Mouse (Mus musculus): ENCODE measurements around the gene Castor2. TPM values are rescaled to one million over a fixed set of nuclear protein-coding genes. Genes with fewer than 3 reads are reported as not detected.

Gene Castor2
- polyA plus RNA-seq, 1 experiment, result 0.01 TPM

GRCm38 (mm10) chr5:134074368-134074767 lies 25.1 kb upstream of the Castor2 start:
- no peak for TF ChIP-seq GATA1 (IDR thresholded peaks at IDR 0.05; ENCODE audit: low read length)
- TF ChIP-seq TAL1 (IDR thresholded peaks at IDR 0.05; ENCODE audit: low read length), result no peak
- Histone ChIP-seq H3K4me1 (ENCODE audit: control insufficient read depth) (no peaks in the 10 kb centered on the region), H3K27me3 (ENCODE audit: control insufficient read depth) (no peaks in the 10 kb centered on the region), H3K4me3 (replicated peaks) (no peak overlapping the region), H3K9me3 (ENCODE audit: control insufficient read depth, low read length) (peaks cover 33% of the 10 kb centered on the region), H3K36me3 (ENCODE audit: control insufficient read depth) (no peaks in the 10 kb centered on the region)

DNA sequence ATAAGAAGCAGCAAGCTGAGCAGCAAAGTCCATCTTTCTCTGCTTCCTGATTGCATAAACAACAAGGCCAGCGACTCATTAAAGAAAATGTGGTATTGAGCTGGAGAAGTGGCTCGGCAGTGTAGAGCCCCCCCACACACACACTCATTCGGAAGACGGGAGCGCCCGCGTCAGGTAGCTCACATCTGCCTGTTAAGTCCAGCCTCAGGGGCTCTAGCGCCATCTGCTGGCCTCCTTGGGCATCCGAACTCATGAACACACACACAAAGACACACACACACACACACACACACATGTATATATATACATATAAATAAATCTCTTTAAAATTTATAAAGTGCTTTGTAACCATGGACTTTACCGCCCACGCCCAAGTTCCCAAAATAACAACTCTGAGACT lies 23.3 kb upstream of the Castor2 start:
- H3K9me3 ChIP-seq (ENCODE audit: control insufficient read depth, low read length), result peaks cover 33% of the 10 kb centered on the region
- no peaks in the 10 kb centered on the region for H3K36me3 ChIP-seq (ENCODE audit: control insufficient read depth)
- no peak for TF ChIP-seq TAL1 (IDR thresholded peaks at IDR 0.05; ENCODE audit: low read length)
- TF ChIP-seq GATA1 (IDR thresholded peaks at IDR 0.05; ENCODE audit: low read length), result no peak
- no peak overlapping the region for H3K4me3 ChIP-seq (replicated peaks)
- H3K4me1 ChIP-seq (ENCODE audit: control insufficient read depth), result no peaks in the 10 kb centered on the region
- no peaks in the 10 kb centered on the region for H3K27me3 ChIP-seq (ENCODE audit: control insufficient read depth)

- TF ChIP-seq TAL1 (IDR thresholded peaks at IDR 0.05; ENCODE audit: low read length) (no peak), GATA1 (IDR thresholded peaks at IDR 0.05; ENCODE audit: low read length) (no peak)
- H3K36me3 ChIP-seq (ENCODE audit: control insufficient read depth), result no peaks in the 10 kb centered on the region
- H3K27me3 ChIP-seq (ENCODE audit: control insufficient read depth), result no peaks in the 10 kb centered on the region
- H3K4me3 ChIP-seq (replicated peaks), result no peak overlapping the region
- H3K4me1 ChIP-seq (ENCODE audit: control insufficient read depth), result no peaks in the 10 kb centered on the region
- peaks cover 19% of the 10 kb centered on the region for H3K9me3 ChIP-seq (ENCODE audit: control insufficient read depth, low read length)
Observed at GRCm38 (mm10) chr5:134080685-134081548, 18.6 kb upstream of the Castor2 start.

- H3K27me3 ChIP-seq (ENCODE audit: control insufficient read depth), result no peaks in the 10 kb centered on the region
- H3K4me1 ChIP-seq (ENCODE audit: control insufficient read depth), result no peaks in the 10 kb centered on the region
- H3K9me3 ChIP-seq (ENCODE audit: control insufficient read depth, low read length), result no peaks in the 10 kb centered on the region
- no peaks in the 10 kb centered on the region for H3K36me3 ChIP-seq (ENCODE audit: control insufficient read depth)
- TF ChIP-seq TAL1 (IDR thresholded peaks at IDR 0.05; ENCODE audit: low read length), result no peak
- no peak for TF ChIP-seq GATA1 (IDR thresholded peaks at IDR 0.05; ENCODE audit: low read length)
- H3K4me3 ChIP-seq (replicated peaks), result no peak overlapping the region
Observed at GRCm38 (mm10) chr5:134085227-134085626, 14.3 kb upstream of the Castor2 start.

- Histone ChIP-seq H3K4me1 (ENCODE audit: control insufficient read depth) (no peaks in the 10 kb centered on the region), H3K27me3 (ENCODE audit: control insufficient read depth) (no peaks in the 10 kb centered on the region), H3K4me3 (replicated peaks) (no peak overlapping the region), H3K36me3 (ENCODE audit: control insufficient read depth) (no peaks in the 10 kb centered on the region), H3K9me3 (ENCODE audit: control insufficient read depth, low read length) (peaks cover 5% of the 10 kb centered on the region)
- TF ChIP-seq TAL1 (IDR thresholded peaks at IDR 0.05; ENCODE audit: low read length) (no peak), GATA1 (IDR thresholded peaks at IDR 0.05; ENCODE audit: low read length) (no peak)
Observed at GRCm38 (mm10) chr5:134085887-134086639, 13.4 kb upstream of the Castor2 start.

DNA sequence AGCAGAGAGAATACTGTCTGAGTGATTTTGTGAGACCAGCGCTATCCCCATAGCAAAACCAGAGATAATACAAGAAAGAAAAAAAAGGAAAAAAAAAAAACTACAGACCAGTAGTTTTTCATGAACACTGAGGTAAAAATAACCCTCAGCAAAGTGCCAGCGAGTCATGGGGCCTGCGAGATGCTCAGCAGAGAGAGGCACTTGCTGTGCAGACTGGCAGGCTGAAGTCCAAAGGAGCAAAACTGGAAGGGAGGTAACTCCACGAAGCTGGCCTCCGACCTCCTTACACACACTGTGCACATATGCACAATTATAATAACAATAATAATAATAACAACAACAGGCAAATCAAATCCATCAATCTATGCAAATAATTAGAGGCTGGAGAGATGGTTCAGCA lies 12.3 kb upstream of the Castor2 start:
- Histone ChIP-seq H3K36me3 (ENCODE audit: control insufficient read depth) (no peaks in the 10 kb centered on the region), H3K27me3 (ENCODE audit: control insufficient read depth) (no peaks in the 10 kb centered on the region), H3K4me1 (ENCODE audit: control insufficient read depth) (no peaks in the 10 kb centered on the region), H3K4me3 (replicated peaks) (no peak overlapping the region), H3K9me3 (ENCODE audit: control insufficient read depth, low read length) (peaks cover 11% of the 10 kb centered on the region)
- TF ChIP-seq TAL1 (IDR thresholded peaks at IDR 0.05; ENCODE audit: low read length) (no peak), GATA1 (IDR thresholded peaks at IDR 0.05; ENCODE audit: low read length) (no peak)

- TF ChIP-seq GATA1 (IDR thresholded peaks at IDR 0.05; ENCODE audit: low read length) (no peak), TAL1 (IDR thresholded peaks at IDR 0.05; ENCODE audit: low read length) (no peak)
- H3K4me1 ChIP-seq (ENCODE audit: control insufficient read depth), result no peaks in the 10 kb centered on the region; the same call in 1 of the 2 replicates
- H3K9me3 ChIP-seq (ENCODE audit: control insufficient read depth, low read length), result peaks cover 11% of the 10 kb centered on the region
- H3K36me3 ChIP-seq (ENCODE audit: control insufficient read depth), result no peaks in the 10 kb centered on the region
- H3K27me3 ChIP-seq (ENCODE audit: control insufficient read depth), result peaks cover 24% of the 10 kb centered on the region
- H3K4me3 ChIP-seq (replicated peaks), result no peak overlapping the region
Observed at GRCm38 (mm10) chr5:134095766-134096165, 3.7 kb upstream of the Castor2 start.

- Histone ChIP-seq H3K9me3 (ENCODE audit: control insufficient read depth, low read length) (peaks cover 4% of the 10 kb centered on the region), H3K4me3 (replicated peaks) (no peak overlapping the region), H3K27me3 (ENCODE audit: control insufficient read depth) (peaks cover 24% of the 10 kb centered on the region), H3K4me1 (ENCODE audit: control insufficient read depth) (no peaks in the 10 kb centered on the region; the same call in 1 of the 2 replicates), H3K36me3 (ENCODE audit: control insufficient read depth) (no peaks in the 10 kb centered on the region)
- no peak for TF ChIP-seq TAL1 (IDR thresholded peaks at IDR 0.05; ENCODE audit: low read length)
- TF ChIP-seq GATA1 (IDR thresholded peaks at IDR 0.05; ENCODE audit: low read length), result no peak
Observed at GRCm38 (mm10) chr5:134098341-134098902, 1.1 kb upstream of the Castor2 start.

DNA sequence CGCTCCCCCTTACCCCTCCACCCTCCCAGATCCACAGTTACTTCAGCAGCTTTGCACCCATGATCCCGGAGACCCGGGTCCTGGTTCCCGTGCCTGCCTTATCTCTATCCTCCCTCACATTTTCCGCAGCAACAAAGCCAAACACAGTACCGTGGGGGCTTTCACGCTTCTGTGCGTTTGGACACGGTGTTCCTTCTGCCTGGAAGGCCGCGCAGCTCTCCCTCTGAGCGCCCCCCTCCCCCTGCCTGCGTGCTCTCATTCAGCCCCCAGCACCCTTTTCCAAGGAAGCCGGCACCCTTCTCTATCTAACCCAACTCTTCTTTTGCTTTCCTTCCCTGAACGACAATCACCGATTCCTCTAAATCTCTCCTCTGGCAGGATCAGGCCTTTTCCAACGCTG lies 535 bp upstream of the Castor2 start:
- peaks cover 4% of the 10 kb centered on the region for H3K9me3 ChIP-seq (ENCODE audit: control insufficient read depth, low read length)
- no peaks in the 10 kb centered on the region; the same call in 1 of the 2 replicates for H3K4me1 ChIP-seq (ENCODE audit: control insufficient read depth)
- H3K27me3 ChIP-seq (ENCODE audit: control insufficient read depth), result peaks cover 24% of the 10 kb centered on the region
- peak overlapping the region; percentile 51 for H3K4me3 ChIP-seq (replicated peaks)
- no peak for TF ChIP-seq TAL1 (IDR thresholded peaks at IDR 0.05; ENCODE audit: low read length)
- TF ChIP-seq GATA1 (IDR thresholded peaks at IDR 0.05; ENCODE audit: low read length), result no peak
- H3K36me3 ChIP-seq (ENCODE audit: control insufficient read depth), result no peaks in the 10 kb centered on the region

Data from erythroblast, embryonic 14.5 days (primary cell).